Mouse (Mus musculus) thymus, adult 2 months (tissue): ENCODE data around the gene Anks3. TPM values are rescaled to one million over a fixed set of nuclear protein-coding genes. Genes with fewer than 3 reads are reported as not detected.

Experiments
- DNase-seq: peaks from one replicate; pipeline ENCODE4 v3.0.0; 2021
- H3K27ac ChIP-seq: fragments of 200-500 bp; 2 replicates; pipeline ENCODE4 v1.5.1; 2012; ENCODE audit warnings: low read length, control low read depth; ENCODE audit not compliant: control insufficient read depth, insufficient read depth
- H3K27me3 ChIP-seq: fragments of 200-500 bp; 2 replicates; pipeline ENCODE4 v1.6.1; 2012; ENCODE audit warnings: mild to moderate bottlenecking, low read length, moderate library complexity, mixed read lengths; ENCODE audit not compliant: control insufficient read depth, insufficient read depth
- H3K36me3 ChIP-seq: fragments of 200-500 bp; 2 replicates; pipeline ENCODE4 v1.6.1; 2012; ENCODE audit warnings: mild to moderate bottlenecking, low read length, moderate library complexity; ENCODE audit not compliant: control insufficient read depth, insufficient read depth
- H3K4me1 ChIP-seq: fragments of 200-500 bp; replicated peaks from 2 replicates; pipeline ENCODE4 v1.6.1; 2012; ENCODE audit warnings: low read length; ENCODE audit not compliant: control insufficient read depth, insufficient read depth
- H3K4me3 ChIP-seq: fragments of 200-500 bp; 2 replicates; pipeline ENCODE4 v1.5.1; 2012; ENCODE audit warnings: mild to moderate bottlenecking, low read length, control low read depth, moderate library complexity; ENCODE audit not compliant: control insufficient read depth, insufficient read depth
- CTCF ChIP-seq: fragments of 200-500 bp; IDR thresholded peaks from 2 replicates; pipeline ENCODE4 v1.5.1; 2012; ENCODE audit warnings: mild to moderate bottlenecking, control low read depth, low read length, moderate library complexity, borderline replicate concordance; ENCODE audit not compliant: control insufficient read depth, poor library complexity, insufficient read depth; ENCODE audit errors: extremely low read depth
- POLR2A ChIP-seq: fragments of 200-500 bp; IDR thresholded peaks from 2 replicates; pipeline ENCODE4 v1.6.1; 2012; ENCODE audit warnings: mild to moderate bottlenecking, low read length, control low read depth, moderate library complexity; ENCODE audit not compliant: control insufficient read depth, poor library complexity, insufficient read depth; ENCODE audit errors: extremely low read depth
- WGBS: fragments of 180-500 bp; shearing (Covaris S2); methylation state at CpG from one replicate; pipeline ENCODE4 v1.1.7; 2018; 5-methylcytosine and 5-hydroxymethylcytosine counted together
- polyA plus RNA-seq: library from polyadenylated mRNA; depleted of rRNA; stranded (reverse); fragments of >200 nt; gene quantifications from 2 replicates; pipeline ENCODE4 v1.2.3, GENCODE M21; 2012

Gene Anks3
- polyA plus RNA-seq, 1 experiment: 89.0 TPM

GRCm38 (mm10) chr16:4969055-4969843, 5.2 kb upstream of the Anks3 start:
- H3K4me1 ChIP-seq: peaks cover 15% of the 10 kb centered on the region
- DNase-seq: no peak
- no peak overlapping the region for H3K4me3 ChIP-seq
- WGBS: 33% methylated on average over 5 of the region's 5 CpGs
- H3K27me3 ChIP-seq: no peaks in the 10 kb centered on the region
- H3K27ac ChIP-seq: no peak overlapping the region
- TF ChIP-seq POLR2A: no peak
- no peak for TF ChIP-seq CTCF
- H3K36me3 ChIP-seq: no peaks in the 10 kb centered on the region

- peaks cover 15% of the 10 kb centered on the region for H3K4me1 ChIP-seq
- DNase-seq: no peak
- no peak overlapping the region for H3K4me3 ChIP-seq
- TF ChIP-seq POLR2A (no peak), CTCF (no peak)
- 36% methylated on average over 3 of the region's 3 CpGs for WGBS
- H3K27me3 ChIP-seq: no peaks in the 10 kb centered on the region
- H3K36me3 ChIP-seq: no peaks in the 10 kb centered on the region
- H3K27ac ChIP-seq: no peak overlapping the region
Observed at GRCm38 (mm10) chr16:4968426-4968825, 4.4 kb upstream of the Anks3 start.

- peaks cover 19% of the 10 kb centered on the region for H3K4me1 ChIP-seq
- no peaks in the 10 kb centered on the region for H3K36me3 ChIP-seq
Observed at GRCm38 (mm10) chr16:4965392-4966129, 1.6 kb upstream of the Anks3 start.

GRCm38 (mm10) chr16:4964731-4965391, 856 bp upstream of the Anks3 start:
- H3K27me3 ChIP-seq: no peaks in the 10 kb centered on the region
- DNase-seq: no peak

More at GRCm38 (mm10) chr16:4965392-4966129, 1.6 kb upstream of the Anks3 start:
- Histone ChIP-seq H3K4me3 (no peak overlapping the region), H3K27ac (no peak overlapping the region), H3K27me3 (no peaks in the 10 kb centered on the region)
- DNase-seq: no peak
- no peak for TF ChIP-seq CTCF
- TF ChIP-seq POLR2A: no peak
- WGBS: 96% methylated on average over 8 of the region's 8 CpGs

GRCm38 (mm10) chr16:4963346-4963745, 659 bp downstream of the Anks3 start:
- no peaks in the 10 kb centered on the region for H3K27me3 ChIP-seq
- H3K4me3 ChIP-seq: no peak overlapping the region
- H3K27ac ChIP-seq: no peak overlapping the region
- WGBS: 28% methylated on average over 9 of the region's 9 CpGs
- no peaks in the 10 kb centered on the region for H3K36me3 ChIP-seq
- DNase-seq: no peak
- H3K4me1 ChIP-seq: peaks cover 18% of the 10 kb centered on the region
- TF ChIP-seq CTCF: no peak

More at GRCm38 (mm10) chr16:4964731-4965391, 856 bp upstream of the Anks3 start:
- no peak for TF ChIP-seq CTCF
- no peak for TF ChIP-seq POLR2A
- Histone ChIP-seq H3K4me3 (peak overlapping the region; percentile 90), H3K36me3 (no peaks in the 10 kb centered on the region), H3K27ac (0 out of 2 replicates have a peak overlapping the region, but pooled peaks have one; percentile 40), H3K4me1 (peaks cover 23% of the 10 kb centered on the region)
- WGBS: 5% methylated on average over 13 of the region's 13 CpGs

GRCm38 (mm10) chr16:4960260-4960659, 3.7 kb downstream of the Anks3 start:
- no peak overlapping the region for H3K4me3 ChIP-seq

More at GRCm38 (mm10) chr16:4960260-4960659, 3.7 kb downstream of the Anks3 start:
- Histone ChIP-seq H3K27ac (no peak overlapping the region), H3K27me3 (no peaks in the 10 kb centered on the region), H3K36me3 (peaks cover 10% of the 10 kb centered on the region), H3K4me1 (peaks cover 16% of the 10 kb centered on the region)
- DNase-seq: no peak
- TF ChIP-seq CTCF: no peak
- 57% methylated on average over 8 of the region's 8 CpGs for WGBS
